9 mouse cellular contexts compared by ENCODE assay signal in the genomic region with DNA sequence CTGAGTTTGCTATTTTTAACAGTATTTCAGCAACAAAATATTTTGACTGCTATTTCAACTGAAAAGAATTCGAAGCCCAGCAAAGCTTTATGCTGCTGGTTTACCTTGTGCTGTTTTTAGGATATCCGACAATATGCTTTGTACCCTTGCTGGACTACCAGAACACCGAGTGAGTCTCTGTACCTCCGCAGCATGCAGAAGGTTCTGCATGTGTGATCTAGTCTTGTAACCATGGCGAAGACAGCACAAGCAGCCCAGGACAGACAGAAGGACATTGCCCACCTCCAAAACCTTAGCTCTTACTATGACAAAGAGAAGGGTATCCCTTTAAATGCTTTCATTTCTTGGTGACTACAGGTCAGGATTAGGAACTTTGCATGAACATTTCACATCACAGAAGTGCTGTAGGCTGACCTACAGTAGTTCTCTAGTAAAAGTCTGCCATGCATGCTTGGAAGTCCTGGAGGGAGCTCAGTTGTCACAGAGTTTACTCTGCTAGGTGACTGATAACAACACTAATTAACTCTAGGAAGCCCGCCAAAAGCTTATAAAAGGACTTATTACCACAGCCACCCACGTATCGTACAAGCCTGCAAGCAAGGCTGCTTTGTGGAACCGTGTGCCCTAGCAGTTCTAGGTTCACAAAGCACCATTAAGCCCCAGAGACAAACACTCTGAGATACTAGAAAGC. TPM values are rescaled to one million over a fixed set of nuclear protein-coding genes. Genes with fewer than 3 reads are reported as not detected.
DNase-seq lines count a peak whose midpoint lies in the region; ATAC-seq lines count a peak whose summit lies in the region.
"Had no signal": no experiment of that assay in that cellular context is flagged by ENCODE, and none has a peak within 500 bp of the region (broad histone marks: within the 10 kb centered on the region; RNA-seq: fewer than 3 reads in every experiment).

No protein-coding gene starts in this region.

- 0 out of 2 replicates have a peak overlapping the region, but pooled peaks have one; percentile 1 for H3K9ac ChIP-seq in kidney, embryonic 16.5 days (replicated peaks; ENCODE audit: low read length)
- H3K9ac ChIP-seq in liver, embryonic 15.5 days, result no peak overlapping the region

- no peak for DNase-seq in kidney, adult 11 months
- peak; percentile 73 for DNase-seq in gonadal fat pad, adult 2 months (ENCODE audit: low read depth)
- no peak for DNase-seq in ovary, adult 18-20 months (ENCODE audit: low spot score)
- no peak for DNase-seq in gastrocnemius, postnatal 14 days

- H3K4me3 ChIP-seq in kidney, embryonic 16.5 days (ENCODE audit: low read length), result peak overlapping the region; percentile 26; the same call in 1 of the 2 replicates
- H3K4me3 ChIP-seq in liver, embryonic 15.5 days (replicated peaks), result no peak overlapping the region
- H3K4me3 ChIP-seq: left cerebral cortex, adult 2 months had no signal

- no peaks in the 10 kb centered on the region for H3K9me3 ChIP-seq in kidney, embryonic 16.5 days (ENCODE audit: low read length)
- no peaks in the 10 kb centered on the region for H3K9me3 ChIP-seq in liver, embryonic 15.5 days (replicated peaks)

- no peak; the same call in 1 of the 2 replicates for ATAC-seq in kidney, embryonic 16.5 days (ENCODE audit: low FRiP score, low TSS enrichment)
- ATAC-seq in activated CD4-positive, CD25-positive, alpha-beta regulatory T cell, adult 4 months, result peak; percentile 7
- ATAC-seq in liver, embryonic 15.5 days (ENCODE audit: insufficient read depth), result peak; percentile 9; the same call in 1 of the 2 replicates
- ATAC-seq in granulocyte monocyte progenitor cell, adult 5-6 weeks (replicated peaks; ENCODE audit: poor library complexity, severe bottlenecking), result no peak

- H3K27me3 ChIP-seq in kidney, embryonic 16.5 days (ENCODE audit: insufficient read depth, low read length), result no peaks in the 10 kb centered on the region
- H3K27me3 ChIP-seq in liver, embryonic 15.5 days, result no peaks in the 10 kb centered on the region

- peak overlapping the region; percentile 34 for H3K4me2 ChIP-seq in kidney, embryonic 16.5 days (replicated peaks; ENCODE audit: low read depth, low read length)
- peak overlapping the region; percentile 17 for H3K4me2 ChIP-seq in liver, embryonic 15.5 days

- no peaks in the 10 kb centered on the region for H3K36me3 ChIP-seq in kidney, embryonic 16.5 days (ENCODE audit: insufficient read depth, low read length)
- H3K36me3 ChIP-seq in liver, embryonic 15.5 days (replicated peaks), result no peaks in the 10 kb centered on the region

- 49% methylated on average over 9 of the region's 9 CpGs for WGBS in kidney, embryonic 16.5 days
- WGBS in liver, embryonic 15.5 days (ENCODE audit: insufficient replicate concordance), result 54% methylated on average over 9 of the region's 9 CpGs

- peak overlapping the region; percentile 2; the same call in 1 of the 2 replicates for H3K27ac ChIP-seq in kidney, embryonic 16.5 days (ENCODE audit: low read length)
- no peak overlapping the region for H3K27ac ChIP-seq in liver, embryonic 15.5 days (replicated peaks)
- H3K27ac ChIP-seq: left cerebral cortex, adult 2 months had no signal

- H3K4me1 ChIP-seq in kidney, embryonic 16.5 days (ENCODE audit: insufficient read depth, low read length), result peaks cover 29% of the 10 kb centered on the region
- H3K4me1 ChIP-seq in liver, embryonic 15.5 days (replicated peaks), result peaks cover 30% of the 10 kb centered on the region

- intact Hi-C loops in gastrocnemius, postnatal 14 days (cut with DNase I; ENCODE audit: low total_unique reads), result no loop called here

RNA-seq across cellular contexts. Expression of a gene that starts 1.6 kb away (rescaled TPM):
- 4.0 and 4.9 TPM in 2 replicates for polyA plus RNA-seq in kidney, embryonic 16.5 days (2015; fragmentation: Nextera tagmentation; extraction: Ambion mirVana)
- 100 to 1,000 TPM; 104 to 118 TPM for polyA plus RNA-seq in activated CD4-positive, CD25-positive, alpha-beta regulatory T cell, adult 4 months (2017; shearing (Covaris generic))
- polyA plus RNA-seq in gonadal fat pad, adult 2 months (2012; rRNA removed), result 1.9 and 2.8 TPM in 2 replicates
- polyA plus RNA-seq in liver, embryonic 15.5 days (2015; fragmentation: Nextera tagmentation; extraction: Ambion mirVana), result 1.3 and 1.5 TPM in 2 replicates
- total RNA-seq in granulocyte monocyte progenitor cell, adult 5-6 weeks (2014; fragmentation: Nextera tagmentation), result 3.2 and 3.3 TPM in 2 replicates
- 3.4 and 3.7 TPM in 2 replicates for total RNA-seq in granulocyte monocyte progenitor cell, adult 5-6 weeks (2017)
- 1 to 10 TPM in 1 of 2 experiments, under 1 TPM in 1; 0.64 to 1.3 TPM for total RNA-seq in gastrocnemius, postnatal 14 days (2021)

RNA-seq across cellular contexts. Expression of a gene that starts 47.8 kb away (rescaled TPM):
- polyA plus RNA-seq in kidney, embryonic 16.5 days (2015; fragmentation: Nextera tagmentation; extraction: Ambion mirVana), result not detected in 2 replicates
- polyA plus RNA-seq in activated CD4-positive, CD25-positive, alpha-beta regulatory T cell, adult 4 months (2017; shearing (Covaris generic)), result 10 to 100 TPM; 83.8 to 86.0 TPM
- 0.77 and 0.94 TPM in 2 replicates for polyA plus RNA-seq in gonadal fat pad, adult 2 months (2012; rRNA removed)
- 0.13 TPM in 1 of 2 replicates, not detected in the other for polyA plus RNA-seq in liver, embryonic 15.5 days (2015; fragmentation: Nextera tagmentation; extraction: Ambion mirVana)
- 0.60 and 3.1 TPM in 2 replicates for total RNA-seq in granulocyte monocyte progenitor cell, adult 5-6 weeks (2014; fragmentation: Nextera tagmentation)
- total RNA-seq in granulocyte monocyte progenitor cell, adult 5-6 weeks (2017), result 0.43 TPM in 1 of 2 replicates, not detected in the other
- total RNA-seq in gastrocnemius, postnatal 14 days (2021), result not detected
- total RNA-seq: left cerebral cortex, adult 2 months had no signal

Comparison
In these comparisons a context has a peak if more than half of its experiments do, and no peak if none do; other contexts are left out.
1. ATAC-seq: peak in activated CD4-positive, CD25-positive, alpha-beta regulatory T cell, adult 4 months (single experiment) and liver, embryonic 15.5 days (single experiment); none in kidney, embryonic 16.5 days (single experiment) and granulocyte monocyte progenitor cell, adult 5-6 weeks (single experiment).
2. RNA of a gene that starts 1.6 kb away (polyA plus RNA-seq): 104 to 118 TPM in activated CD4-positive, CD25-positive, alpha-beta regulatory T cell, adult 4 months; 4.0 to 4.9 TPM in kidney, embryonic 16.5 days, 1.9 to 2.8 TPM in gonadal fat pad, adult 2 months and 1.3 to 1.5 TPM in liver, embryonic 15.5 days; every median in the first group is over 10 times any median in the second.
3. RNA of a gene that starts 47.8 kb away (polyA plus RNA-seq): 83.8 to 86.0 TPM in activated CD4-positive, CD25-positive, alpha-beta regulatory T cell, adult 4 months; 0.77 to 0.94 TPM in gonadal fat pad, adult 2 months, 0.13 TPM in liver, embryonic 15.5 days and not detected in kidney, embryonic 16.5 days; every median in the first group is over 10 times any median in the second.